Mouse (Mus musculus) ES-Bruce4 (cell line): ENCODE results near the gene Gatad2a.

Experiments
- CTCF ChIP-seq: IDR thresholded peaks from one replicate; pipeline ENCODE4 v1.8.1; 2011; ENCODE audit warnings: low read depth, low read length
- POLR2A ChIP-seq: IDR thresholded peaks from one replicate; pipeline ENCODE4 v1.8.1; 2011; ENCODE audit warnings: low read length; ENCODE audit not compliant: insufficient read depth

DNA sequence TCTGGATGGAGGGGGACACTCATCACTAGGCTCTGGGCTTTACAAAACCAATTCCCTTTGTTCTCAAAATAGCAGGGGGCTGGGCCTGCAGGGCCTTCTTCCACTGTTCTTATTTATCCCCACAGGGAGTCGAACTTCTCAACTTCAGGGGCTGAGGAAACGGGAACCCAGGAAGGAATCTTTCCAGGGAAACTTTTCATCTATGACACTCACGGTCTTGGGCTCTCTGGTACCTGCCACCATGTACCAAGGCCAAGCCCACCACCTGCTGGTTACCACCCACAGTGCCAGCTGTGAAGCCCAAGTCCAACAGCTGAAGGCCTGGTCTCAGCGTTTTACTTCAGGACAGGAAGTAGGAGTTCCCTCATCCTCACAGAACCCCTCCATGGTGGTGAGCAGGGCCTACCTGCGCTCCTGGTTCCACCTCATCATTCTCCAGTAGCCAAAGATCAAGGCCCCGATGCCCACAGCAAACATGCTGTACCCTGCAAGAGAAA lies 101.3 kb downstream of the Gatad2a start:
- TF ChIP-seq CTCF (no peak), POLR2A (no peak)
